Mouse (Mus musculus) small intestine, adult 2 months (tissue): ENCODE measurements at regions not wholly inside any gene's neighbourhood (a gene's known extent, or its start where the extent isn't known, plus 50 kb on each side); places are given as distances from the start of the nearest gene placed in this dataset.

Experiments
- H3K27ac ChIP-seq: fragments of 200-500 bp; 2 replicates; pipeline ENCODE4 v1.5.1; 2012; ENCODE audit warnings: low read depth, low read length, control low read depth, inconsistent platforms; ENCODE audit not compliant: insufficient read depth
- H3K27me3 ChIP-seq: fragments of 200-500 bp; 2 replicates; pipeline ENCODE4 v1.6.1; 2012; ENCODE audit warnings: mild to moderate bottlenecking, moderate library complexity, low read length, inconsistent platforms; ENCODE audit not compliant: control insufficient read depth, insufficient read depth
- H3K36me3 ChIP-seq: fragments of 200-500 bp; 2 replicates; pipeline ENCODE4 v1.6.1; 2012; ENCODE audit warnings: mild to moderate bottlenecking, low read length, control low read depth, inconsistent platforms; ENCODE audit not compliant: control insufficient read depth, insufficient read depth
- H3K4me1 ChIP-seq: fragments of 200-500 bp; 2 replicates; pipeline ENCODE4 v1.6.1; 2012; ENCODE audit warnings: low read length, inconsistent platforms, mixed read lengths; ENCODE audit not compliant: control insufficient read depth, insufficient read depth, insufficient read length
- H3K4me3 ChIP-seq: fragments of 200-500 bp; 2 replicates; pipeline ENCODE4 v1.5.1; 2012; ENCODE audit warnings: low read depth, mild to moderate bottlenecking, control low read depth, inconsistent platforms, low read length, moderate library complexity
- CTCF ChIP-seq: fragments of 200-500 bp; IDR thresholded peaks from 2 replicates; pipeline ENCODE4 v1.5.1; 2012; ENCODE audit warnings: low read depth, mild to moderate bottlenecking, control low read depth, inconsistent platforms, low read length, moderate library complexity, mixed read lengths; ENCODE audit not compliant: insufficient replicate concordance, insufficient read length; ENCODE audit errors: extremely low read depth
- POLR2A ChIP-seq: fragments of 200-500 bp; IDR thresholded peaks from 2 replicates; pipeline ENCODE4 v1.6.1; 2012; ENCODE audit warnings: low read depth, mild to moderate bottlenecking, control low read depth, inconsistent platforms, low read length, moderate library complexity
- WGBS: fragments of 180-500 bp; shearing (Covaris S2); methylation state at CpG from one replicate; pipeline ENCODE4 v1.1.7; 2018; 5-methylcytosine and 5-hydroxymethylcytosine counted together

GRCm38 (mm10) chr10:37680601-37681000 is 541.9 kb upstream of the Marcks start:
- Histone ChIP-seq H3K4me3 (no peak overlapping the region), H3K36me3 (no peaks in the 10 kb centered on the region), H3K27ac (no peak overlapping the region), H3K27me3 (no peaks in the 10 kb centered on the region), H3K4me1 (no peaks in the 10 kb centered on the region)
- TF ChIP-seq POLR2A (no peak), CTCF (no peak)

- Histone ChIP-seq H3K4me3 (no peak overlapping the region), H3K36me3 (no peaks in the 10 kb centered on the region), H3K27me3 (no peaks in the 10 kb centered on the region), H3K4me1 (no peaks in the 10 kb centered on the region), H3K27ac (no peak overlapping the region)
- WGBS: 72% methylated on average over 1 of the region's 1 CpGs
- TF ChIP-seq POLR2A: no peak
- no peak for TF ChIP-seq CTCF
Observed at GRCm38 (mm10) chr10:37677826-37678225, 539.1 kb upstream of the Marcks start.

GRCm38 (mm10) chr10:37668827-37669226 is 530.1 kb upstream of the Marcks start:
- no peak overlapping the region for H3K27ac ChIP-seq
- 63% methylated on average over 2 of the region's 2 CpGs for WGBS
- H3K27me3 ChIP-seq: no peaks in the 10 kb centered on the region
- no peak for TF ChIP-seq CTCF
- no peak for TF ChIP-seq POLR2A
- H3K4me3 ChIP-seq: no peak overlapping the region
- H3K36me3 ChIP-seq: no peaks in the 10 kb centered on the region
- H3K4me1 ChIP-seq: no peaks in the 10 kb centered on the region

- no peak for TF ChIP-seq CTCF
- no peak for TF ChIP-seq POLR2A
- Histone ChIP-seq H3K27ac (no peak overlapping the region), H3K4me1 (no peaks in the 10 kb centered on the region), H3K4me3 (no peak overlapping the region), H3K27me3 (no peaks in the 10 kb centered on the region), H3K36me3 (no peaks in the 10 kb centered on the region)
- 65% methylated on average over 7 of the region's 7 CpGs for WGBS
Observed at GRCm38 (mm10) chr10:37667031-37667745, 528.5 kb upstream of the Marcks start.

GRCm38 (mm10) chr10:37666535-37666934 is 527.8 kb upstream of the Marcks start:
- 89% methylated on average over 2 of the region's 2 CpGs for WGBS

GRCm38 (mm10) chr10:37637001-37637562 is 498.4 kb upstream of the Marcks start:
- Histone ChIP-seq H3K27me3 (no peaks in the 10 kb centered on the region), H3K4me3 (no peak overlapping the region), H3K4me1 (no peaks in the 10 kb centered on the region), H3K36me3 (no peaks in the 10 kb centered on the region), H3K27ac (no peak overlapping the region)
- 78% methylated on average over 7 of the region's 7 CpGs for WGBS
- TF ChIP-seq CTCF: no peak
- TF ChIP-seq POLR2A: no peak

More at GRCm38 (mm10) chr10:37666535-37666934, 527.8 kb upstream of the Marcks start:
- Histone ChIP-seq H3K27ac (no peak overlapping the region), H3K4me1 (no peaks in the 10 kb centered on the region), H3K4me3 (no peak overlapping the region), H3K27me3 (no peaks in the 10 kb centered on the region), H3K36me3 (no peaks in the 10 kb centered on the region)
- TF ChIP-seq CTCF: no peak
- no peak for TF ChIP-seq POLR2A

GRCm38 (mm10) chr10:37636421-37636820 is 497.7 kb upstream of the Marcks start:
- TF ChIP-seq CTCF (no peak), POLR2A (no peak)
- Histone ChIP-seq H3K36me3 (no peaks in the 10 kb centered on the region), H3K27ac (no peak overlapping the region), H3K4me3 (no peak overlapping the region), H3K4me1 (no peaks in the 10 kb centered on the region), H3K27me3 (no peaks in the 10 kb centered on the region)
- 75% methylated on average over 4 of the region's 4 CpGs for WGBS
